Mouse (Mus musculus): ENCODE measurements at regions not wholly inside any gene's neighbourhood (a gene's known extent, or its start where the extent isn't known, plus 50 kb on each side); places are given as distances from the start of the nearest gene placed in this dataset.
A peak's percentile ranks its signal among the peaks of the same experiment; 100 is the strongest.

- no peaks in the 10 kb centered on the region for H3K4me1 ChIP-seq (replicated peaks; ENCODE audit: control insufficient read depth, insufficient read depth, low read length)
- H3K27me3 ChIP-seq (ENCODE audit: control insufficient read depth, insufficient read depth, low read depth, low read length) = no peaks in the 10 kb centered on the region
- no peak overlapping the region for H3K9ac ChIP-seq (ENCODE audit: low read length)
- H3K9me3 ChIP-seq (ENCODE audit: control insufficient read depth, low read length) = no peaks in the 10 kb centered on the region
- no peak overlapping the region for H3K27ac ChIP-seq (ENCODE audit: low read length)
- no peak overlapping the region for H3K4me2 ChIP-seq (ENCODE audit: low read depth, low read length)
- ATAC-seq (ENCODE audit: low read depth) = no peak
- no peaks in the 10 kb centered on the region for H3K36me3 ChIP-seq (ENCODE audit: control insufficient read depth, insufficient read depth, low read length)
- WGBS = 73% methylated on average over 3 of the region's 3 CpGs
- no peak overlapping the region for H3K4me3 ChIP-seq (ENCODE audit: low read length)
These were observed 52.4 kb upstream of the Adcy1 start for GRCm38 (mm10) chr11:7010858-7011257.

GRCm38 (mm10) chr11:6999329-6999728, 64.0 kb upstream of the Adcy1 start:
- H3K36me3 ChIP-seq (ENCODE audit: control insufficient read depth, insufficient read depth, low read length) = no peaks in the 10 kb centered on the region
- no peaks in the 10 kb centered on the region for H3K9me3 ChIP-seq (ENCODE audit: control insufficient read depth, low read length)
- no peak overlapping the region for H3K9ac ChIP-seq (ENCODE audit: low read length)
- H3K4me3 ChIP-seq (ENCODE audit: low read length) = no peak overlapping the region
- no peaks in the 10 kb centered on the region for H3K4me1 ChIP-seq (replicated peaks; ENCODE audit: control insufficient read depth, insufficient read depth, low read length)
- H3K27me3 ChIP-seq (ENCODE audit: control insufficient read depth, insufficient read depth, low read depth, low read length) = no peaks in the 10 kb centered on the region; the same call in 1 of the 2 replicates
- no peak for ATAC-seq (ENCODE audit: low read depth)
- no peak overlapping the region for H3K27ac ChIP-seq (ENCODE audit: low read length)
- no peak overlapping the region for H3K4me2 ChIP-seq (ENCODE audit: low read depth, low read length)

- no peak overlapping the region for H3K4me3 ChIP-seq (ENCODE audit: low read length)
- no peaks in the 10 kb centered on the region for H3K9me3 ChIP-seq (ENCODE audit: control insufficient read depth, low read length)
- H3K9ac ChIP-seq (ENCODE audit: low read length) = no peak overlapping the region
- no peak overlapping the region for H3K4me2 ChIP-seq (ENCODE audit: low read depth, low read length)
- no peaks in the 10 kb centered on the region; the same call in 1 of the 2 replicates for H3K27me3 ChIP-seq (ENCODE audit: control insufficient read depth, insufficient read depth, low read depth, low read length)
- H3K36me3 ChIP-seq (ENCODE audit: control insufficient read depth, insufficient read depth, low read length) = no peaks in the 10 kb centered on the region
- ATAC-seq (ENCODE audit: low read depth) = no peak
- H3K27ac ChIP-seq (ENCODE audit: low read length) = no peak overlapping the region
- no peaks in the 10 kb centered on the region for H3K4me1 ChIP-seq (replicated peaks; ENCODE audit: control insufficient read depth, insufficient read depth, low read length)
- whole genome bisulfite sequencing = 80% methylated on average over 1 of the region's 1 CpGs
These were observed 64.5 kb upstream of the Adcy1 start for GRCm38 (mm10) chr11:6998810-6999209.

GRCm38 (mm10) chr11:6997508-6997907, 65.8 kb upstream of the Adcy1 start:
- Histone ChIP-seq H3K4me1 (replicated peaks; ENCODE audit: control insufficient read depth, insufficient read depth, low read length) (no peaks in the 10 kb centered on the region), H3K27ac (ENCODE audit: low read length) (no peak overlapping the region), H3K27me3 (ENCODE audit: control insufficient read depth, insufficient read depth, low read depth, low read length) (no peaks in the 10 kb centered on the region; the same call in 1 of the 2 replicates), H3K9ac (ENCODE audit: low read length) (no peak overlapping the region), H3K36me3 (ENCODE audit: control insufficient read depth, insufficient read depth, low read length) (no peaks in the 10 kb centered on the region), H3K9me3 (ENCODE audit: control insufficient read depth, low read length) (no peaks in the 10 kb centered on the region), H3K4me3 (ENCODE audit: low read length) (no peak overlapping the region), H3K4me2 (ENCODE audit: low read depth, low read length) (no peak overlapping the region)
- peak; percentile 81 for ATAC-seq (ENCODE audit: low read depth)
- WGBS = 40% methylated on average over 6 of the region's 6 CpGs

- 86% methylated on average over 2 of the region's 2 CpGs for WGBS
- ATAC-seq (ENCODE audit: low read depth) = no peak
- no peaks in the 10 kb centered on the region for H3K36me3 ChIP-seq (ENCODE audit: control insufficient read depth, insufficient read depth, low read length)
These were observed 69.6 kb upstream of the Adcy1 start for GRCm38 (mm10) chr11:6993731-6994130.

GRCm38 (mm10) chr11:6991626-6992025, 71.7 kb upstream of the Adcy1 start:
- Histone ChIP-seq H3K4me1 (replicated peaks; ENCODE audit: control insufficient read depth, insufficient read depth, low read length) (no peaks in the 10 kb centered on the region), H3K4me3 (ENCODE audit: low read length) (no peak overlapping the region), H3K9me3 (ENCODE audit: control insufficient read depth, low read length) (no peaks in the 10 kb centered on the region), H3K4me2 (ENCODE audit: low read depth, low read length) (no peak overlapping the region), H3K27ac (ENCODE audit: low read length) (no peak overlapping the region), H3K36me3 (ENCODE audit: control insufficient read depth, insufficient read depth, low read length) (no peaks in the 10 kb centered on the region), H3K27me3 (ENCODE audit: control insufficient read depth, insufficient read depth, low read depth, low read length) (no peaks in the 10 kb centered on the region; the same call in 1 of the 2 replicates), H3K9ac (ENCODE audit: low read length) (no peak overlapping the region)
- no peak for ATAC-seq (ENCODE audit: low read depth)
- 83% methylated on average over 5 of the region's 5 CpGs for WGBS

More at GRCm38 (mm10) chr11:6993731-6994130, 69.6 kb upstream of the Adcy1 start:
- Histone ChIP-seq H3K4me3 (ENCODE audit: low read length) (no peak overlapping the region), H3K9ac (ENCODE audit: low read length) (no peak overlapping the region), H3K9me3 (ENCODE audit: control insufficient read depth, low read length) (no peaks in the 10 kb centered on the region), H3K27me3 (ENCODE audit: control insufficient read depth, insufficient read depth, low read depth, low read length) (no peaks in the 10 kb centered on the region; the same call in 1 of the 2 replicates), H3K4me1 (replicated peaks; ENCODE audit: control insufficient read depth, insufficient read depth, low read length) (no peaks in the 10 kb centered on the region), H3K4me2 (ENCODE audit: low read depth, low read length) (no peak overlapping the region), H3K27ac (ENCODE audit: low read length) (no peak overlapping the region)

GRCm38 (mm10) chr11:6990711-6991110, 72.6 kb upstream of the Adcy1 start:
- H3K4me3 ChIP-seq (ENCODE audit: low read length) = no peak overlapping the region
- no peak overlapping the region for H3K9ac ChIP-seq (ENCODE audit: low read length)
- no peaks in the 10 kb centered on the region; the same call in 1 of the 2 replicates for H3K27me3 ChIP-seq (ENCODE audit: control insufficient read depth, insufficient read depth, low read depth, low read length)
- no peak overlapping the region for H3K4me2 ChIP-seq (ENCODE audit: low read depth, low read length)
- H3K36me3 ChIP-seq (ENCODE audit: control insufficient read depth, insufficient read depth, low read length) = no peaks in the 10 kb centered on the region
- no peak overlapping the region for H3K27ac ChIP-seq (ENCODE audit: low read length)
- H3K4me1 ChIP-seq (replicated peaks; ENCODE audit: control insufficient read depth, insufficient read depth, low read length) = no peaks in the 10 kb centered on the region
- no peaks in the 10 kb centered on the region for H3K9me3 ChIP-seq (ENCODE audit: control insufficient read depth, low read length)
- no peak for ATAC-seq (ENCODE audit: low read depth)
- 36% methylated on average over 3 of the region's 3 CpGs for WGBS

GRCm38 (mm10) chr11:6988884-6989824, 74.1 kb upstream of the Adcy1 start:
- no peaks in the 10 kb centered on the region for H3K36me3 ChIP-seq (ENCODE audit: control insufficient read depth, insufficient read depth, low read length)
- no peak overlapping the region for H3K27ac ChIP-seq (ENCODE audit: low read length)
- H3K9me3 ChIP-seq (ENCODE audit: control insufficient read depth, low read length) = no peaks in the 10 kb centered on the region
- H3K27me3 ChIP-seq (ENCODE audit: control insufficient read depth, insufficient read depth, low read depth, low read length) = no peaks in the 10 kb centered on the region
- H3K9ac ChIP-seq (ENCODE audit: low read length) = no peak overlapping the region
- H3K4me1 ChIP-seq (replicated peaks; ENCODE audit: control insufficient read depth, insufficient read depth, low read length) = no peaks in the 10 kb centered on the region
- no peak for ATAC-seq (ENCODE audit: low read depth)
- H3K4me2 ChIP-seq (ENCODE audit: low read depth, low read length) = no peak overlapping the region
- H3K4me3 ChIP-seq (ENCODE audit: low read length) = no peak overlapping the region
- 60% methylated on average over 8 of the region's 8 CpGs for WGBS

- no peak overlapping the region for H3K9ac ChIP-seq (ENCODE audit: low read length)
- no peaks in the 10 kb centered on the region for H3K27me3 ChIP-seq (ENCODE audit: control insufficient read depth, insufficient read depth, low read depth, low read length)
- no peak overlapping the region for H3K4me2 ChIP-seq (ENCODE audit: low read depth, low read length)
- no peaks in the 10 kb centered on the region for H3K36me3 ChIP-seq (ENCODE audit: control insufficient read depth, insufficient read depth, low read length)
- H3K4me3 ChIP-seq (ENCODE audit: low read length) = no peak overlapping the region
- ATAC-seq (ENCODE audit: low read depth) = no peak
- WGBS = 46% methylated on average over 2 of the region's 2 CpGs
- H3K4me1 ChIP-seq (replicated peaks; ENCODE audit: control insufficient read depth, insufficient read depth, low read length) = no peaks in the 10 kb centered on the region
- no peaks in the 10 kb centered on the region for H3K9me3 ChIP-seq (ENCODE audit: control insufficient read depth, low read length)
- H3K27ac ChIP-seq (ENCODE audit: low read length) = no peak overlapping the region
These were observed 75.3 kb upstream of the Adcy1 start for GRCm38 (mm10) chr11:6987995-6988394.
